Mouse (Mus musculus) kidney, embryonic 16.5 days (tissue): ENCODE measurements around the gene Usp49. TPM values are rescaled to one million over a fixed set of nuclear protein-coding genes. Genes with fewer than 3 reads are reported as not detected.

Experiments used
- ATAC-seq: fragments of 200-750 bp; cut with Nextera tagmentation; 2 replicates; pipeline ENCODE4 v1.8.0; 2017; ENCODE audit warnings: moderate TSS enrichment; ENCODE audit not compliant: low FRiP score, low TSS enrichment
- H3K27ac ChIP-seq: fragments of 300-500 bp; sonication (generic); 2 replicates; pipeline ENCODE4 v1.5.1; 2014; ENCODE audit warnings: low read length
- H3K27me3 ChIP-seq: fragments of 300-500 bp; sonication (generic); 2 replicates; pipeline ENCODE4 v1.6.1; 2014; ENCODE audit warnings: low read length, control low read depth, mixed read lengths; ENCODE audit not compliant: insufficient read depth
- H3K36me3 ChIP-seq: fragments of 300-500 bp; sonication (generic); 2 replicates; pipeline ENCODE4 v1.6.1; 2014; ENCODE audit warnings: low read length, control low read depth, mixed read lengths; ENCODE audit not compliant: insufficient read depth
- H3K4me1 ChIP-seq: fragments of 300-500 bp; sonication (generic); 2 replicates; pipeline ENCODE4 v1.6.1; 2014; ENCODE audit warnings: low read length, control low read depth, mixed read lengths; ENCODE audit not compliant: insufficient read depth
- H3K4me2 ChIP-seq: fragments of 300-500 bp; sonication (generic); replicated peaks from 2 replicates; pipeline ENCODE4 v1.6.1; 2014; ENCODE audit warnings: low read depth, low read length
- H3K4me3 ChIP-seq: fragments of 300-500 bp; sonication (generic); 2 replicates; pipeline ENCODE4 v1.5.1; 2014; ENCODE audit warnings: mild to moderate bottlenecking, low read length
- H3K9ac ChIP-seq: fragments of 300-500 bp; sonication (generic); replicated peaks from 2 replicates; pipeline ENCODE4 v1.6.1; 2014; ENCODE audit warnings: low read length
- H3K9me3 ChIP-seq: fragments of 300-500 bp; sonication (generic); 2 replicates; pipeline ENCODE4 v1.6.1; 2016; ENCODE audit warnings: low read length, control low read depth
- WGBS: fragments of 180-500 bp; shearing (Covaris S2); extraction: QIAGEN DNeasy Blood & Tissue Kit; methylation state at CpG from one replicate; pipeline ENCODE4 v1.1.7; 2014; 5-methylcytosine and 5-hydroxymethylcytosine counted together
- polyA plus RNA-seq: library from polyadenylated mRNA; unstranded; fragments of >200 nt; fragmentation: Nextera tagmentation; extraction: Ambion mirVana; gene quantifications from 2 replicates; pipeline ENCODE4 v1.2.1, GENCODE M21; 2015

The Usp49 gene
- polyA plus RNA-seq, 1 experiment from 2014 or later = 3.7 TPM

- ATAC-seq = no peak
- H3K36me3 ChIP-seq = no peaks in the 10 kb centered on the region
- H3K4me2 ChIP-seq = no peak overlapping the region
- no peak overlapping the region for H3K9ac ChIP-seq
- no peaks in the 10 kb centered on the region for H3K9me3 ChIP-seq
- H3K4me1 ChIP-seq = no peaks in the 10 kb centered on the region
- no peak overlapping the region for H3K27ac ChIP-seq
- H3K27me3 ChIP-seq = no peaks in the 10 kb centered on the region
- 61% methylated on average over 9 of the region's 22 CpGs for WGBS
- H3K4me3 ChIP-seq = no peak overlapping the region
These were observed 82.5 kb downstream of the Usp49 start for GRCm38 (mm10) chr17:47712889-47713571.

- ATAC-seq = no peak
- Histone ChIP-seq H3K9ac (no peak overlapping the region), H3K4me2 (no peak overlapping the region), H3K27me3 (no peaks in the 10 kb centered on the region), H3K27ac (no peak overlapping the region), H3K36me3 (no peaks in the 10 kb centered on the region), H3K4me3 (no peak overlapping the region), H3K4me1 (no peaks in the 10 kb centered on the region), H3K9me3 (no peaks in the 10 kb centered on the region)
- WGBS = 58% methylated on average over 3 of the region's 3 CpGs
These were observed 84.5 kb downstream of the Usp49 start for GRCm38 (mm10) chr17:47715037-47715436.

GRCm38 (mm10) chr17:47721183-47721582, 90.7 kb downstream of the Usp49 start:
- no peaks in the 10 kb centered on the region for H3K4me1 ChIP-seq
- no peaks in the 10 kb centered on the region for H3K27me3 ChIP-seq
- ATAC-seq = no peak
- no peak overlapping the region for H3K27ac ChIP-seq
- no peaks in the 10 kb centered on the region for H3K36me3 ChIP-seq
- no peak overlapping the region for H3K4me3 ChIP-seq
- no peak overlapping the region for H3K9ac ChIP-seq
- no peaks in the 10 kb centered on the region for H3K9me3 ChIP-seq
- 81% methylated on average over 4 of the region's 4 CpGs for WGBS
- no peak overlapping the region for H3K4me2 ChIP-seq

GRCm38 (mm10) chr17:47726566-47726965, 96.1 kb downstream of the Usp49 start, which contains the start of gene Pgc:
Gene Pgc, plus strand, starts transcription at chr17:47726842.
- Histone ChIP-seq H3K9me3 (no peaks in the 10 kb centered on the region), H3K36me3 (no peaks in the 10 kb centered on the region), H3K27ac (no peak within 1 kb of the TSS), H3K4me1 (peaks cover 8% of the 10 kb centered on the region), H3K4me2 (no peak within 1 kb of the TSS), H3K27me3 (no peaks in the 10 kb centered on the region), H3K4me3 (no peak within 1 kb of the TSS), H3K9ac (no peak within 1 kb of the TSS)
- WGBS = 67% methylated on average over 11 of the region's 11 CpGs
- ATAC-seq = no peak

- no peak overlapping the region for H3K4me3 ChIP-seq
- no peak overlapping the region for H3K27ac ChIP-seq
- H3K36me3 ChIP-seq = no peaks in the 10 kb centered on the region
- 48% methylated on average over 24 of the region's 24 CpGs for WGBS
- H3K4me2 ChIP-seq = no peak overlapping the region
- H3K9ac ChIP-seq = no peak overlapping the region
- H3K4me1 ChIP-seq = peaks cover 8% of the 10 kb centered on the region
- peak; percentile 57; the same call in 1 of the 2 replicates for ATAC-seq
- H3K9me3 ChIP-seq = no peaks in the 10 kb centered on the region
- no peaks in the 10 kb centered on the region for H3K27me3 ChIP-seq
These were observed 100.4 kb downstream of the Usp49 start for GRCm38 (mm10) chr17:47730633-47731575.

- no peak overlapping the region for H3K4me2 ChIP-seq
- H3K9me3 ChIP-seq = no peaks in the 10 kb centered on the region
- H3K4me1 ChIP-seq = peaks cover 23% of the 10 kb centered on the region
- no peaks in the 10 kb centered on the region for H3K36me3 ChIP-seq
- ATAC-seq = no peak
- WGBS = 65% methylated on average over 14 of the region's 14 CpGs
- no peak overlapping the region for H3K4me3 ChIP-seq
- H3K27ac ChIP-seq = no peak overlapping the region
- H3K27me3 ChIP-seq = no peaks in the 10 kb centered on the region
- no peak overlapping the region for H3K9ac ChIP-seq
These were observed 105.1 kb downstream of the Usp49 start for GRCm38 (mm10) chr17:47735553-47736100.

Other genes starting within 250 kb of the Usp49 start
- gene Guca1b, start 245.3 kb upstream of the Usp49 start, polyA plus RNA-seq = 3.9 and 4.7 TPM in 2 replicates
- 2.2 and 2.7 TPM in 2 replicates for gene Guca1a, start 230.1 kb upstream of the Usp49 start, polyA plus RNA-seq
- 1.5 and 2.5 TPM in 2 replicates for gene AI661453, start 194.1 kb upstream of the Usp49 start, polyA plus RNA-seq
- gene 1700001C19Rik, start 193.3 kb upstream of the Usp49 start, polyA plus RNA-seq = 0.28 TPM in 1 of 2 replicates, not detected in the other
- gene Taf8, start 128.4 kb upstream of the Usp49 start, polyA plus RNA-seq = 35.1 and 35.8 TPM in 2 replicates
- 295 and 301 TPM in 2 replicates for gene Ccnd3, start 125.6 kb upstream of the Usp49 start, polyA plus RNA-seq
- gene Bysl, start 19.2 kb upstream of the Usp49 start, polyA plus RNA-seq = 24.5 and 25.9 TPM in 2 replicates
- gene Med20, start 19.1 kb upstream of the Usp49 start, polyA plus RNA-seq = 47.7 and 53.9 TPM in 2 replicates
- gene Gm20517, start 19.1 kb upstream of the Usp49 start, polyA plus RNA-seq = 1.6 TPM in 2 replicates
- gene Tomm6, start 57.7 kb downstream of the Usp49 start, polyA plus RNA-seq = 318 and 344 TPM in 2 replicates
- gene Frs3, start 58.3 kb downstream of the Usp49 start, polyA plus RNA-seq = 6.6 and 7.3 TPM in 2 replicates
- 0.24 and 0.90 TPM in 2 replicates for gene Gm21981, start 63.8 kb downstream of the Usp49 start, polyA plus RNA-seq
- 0.84 and 1.3 TPM in 2 replicates for gene Prickle4, start 64.0 kb downstream of the Usp49 start, polyA plus RNA-seq
- 0.92 TPM in 1 of 2 replicates, not detected in the other for gene Pgc, start 96.2 kb downstream of the Usp49 start, polyA plus RNA-seq
- gene Tfeb, start 106.3 kb downstream of the Usp49 start, polyA plus RNA-seq = 18.1 and 19.6 TPM in 2 replicates
- gene Mdfi, start 204.0 kb downstream of the Usp49 start, polyA plus RNA-seq = 13.9 and 14.0 TPM in 2 replicates